Mouse (Mus musculus): ENCODE measurements around the gene Slc8b1. TPM values are rescaled to one million over a fixed set of nuclear protein-coding genes. Genes with fewer than 3 reads are reported as not detected.

Slc8b1 gene
- total and polyA plus RNA-seq, 3 experiments, result 2.7 to 5.9 TPM; not detected in 1

- H3K27me3 ChIP-seq (ENCODE audit: control insufficient read depth in 1 of 2, insufficient read depth in 2 of 2, low read length in 2 of 2), result no peaks in the 10 kb centered on the region
- no peak overlapping the region for H3K4me3 ChIP-seq (ENCODE audit: control insufficient read depth in 1 of 2, insufficient read depth in 1 of 2, low read depth in 2 of 2, low read length in 2 of 2)
- no peaks in the 10 kb centered on the region for H3K4me1 ChIP-seq (ENCODE audit: control insufficient read depth in 1 of 2, insufficient read depth in 2 of 2, low read length in 2 of 2)
- no peaks in the 10 kb centered on the region for H3K9me3 ChIP-seq (replicated peaks; ENCODE audit: insufficient read depth, low read length)
- no peaks in the 10 kb centered on the region; a peak in 1 of 4 replicates for H3K36me3 ChIP-seq (ENCODE audit: control insufficient read depth in 1 of 2, insufficient read depth in 2 of 2, low read length in 2 of 2)
- no peak overlapping the region for H3K27ac ChIP-seq (ENCODE audit: control insufficient read depth, low read depth, low read length)
- H3K9ac ChIP-seq (ENCODE audit: control insufficient read depth, low read depth, low read length, poor library complexity, severe bottlenecking), result no peak overlapping the region
- DNase-seq (ENCODE audit: low read depth, low spot score), result no peak
- H3K79me2 ChIP-seq (ENCODE audit: control insufficient read depth, insufficient read depth, low read length, poor library complexity), result no peaks in the 10 kb centered on the region
- no peak for TF ChIP-seq MYB (IDR thresholded peaks at IDR 0.05; ENCODE audit: low read depth, low read length)
- no peak for TF ChIP-seq NELFE (IDR thresholded peaks at IDR 0.05; ENCODE audit: low read depth, low read length)
- no peak for TF ChIP-seq UBTF (IDR thresholded peaks at IDR 0.05; ENCODE audit: borderline replicate concordance, insufficient read depth, low read depth, low read length)
- no peak for TF ChIP-seq RAD21 (IDR thresholded peaks at IDR 0.05; ENCODE audit: low read depth, low read length)
- TF ChIP-seq TBP (IDR thresholded peaks at IDR 0.05; ENCODE audit: low read depth, low read length), result no peak
- TF ChIP-seq GABPA (IDR thresholded peaks at IDR 0.05; ENCODE audit: low read depth, low read length), result no peak
- no peak for TF ChIP-seq MYC (IDR thresholded peaks at IDR 0.05; ENCODE audit: low read depth, low read length)
- no peak for TF ChIP-seq SIN3A (IDR thresholded peaks at IDR 0.05; ENCODE audit: low read length)
- TF ChIP-seq ZNF384 (IDR thresholded peaks at IDR 0.05; ENCODE audit: low read depth, low read length), result no peak
- TF ChIP-seq ZKSCAN1 (IDR thresholded peaks at IDR 0.05; ENCODE audit: low read depth, low read length), result no peak
- TF ChIP-seq JUND (IDR thresholded peaks at IDR 0.05; ENCODE audit: low read depth, low read length), result no peak
- TF ChIP-seq MAX (IDR thresholded peaks at IDR 0.05; ENCODE audit: low read length), result no peak
- no peak for TF ChIP-seq ELF1 (IDR thresholded peaks at IDR 0.05; ENCODE audit: low read depth, low read length)
Measured at GRCm38 (mm10) chr5:120495703-120496226, 15.2 kb upstream of the Slc8b1 start.

DNA sequence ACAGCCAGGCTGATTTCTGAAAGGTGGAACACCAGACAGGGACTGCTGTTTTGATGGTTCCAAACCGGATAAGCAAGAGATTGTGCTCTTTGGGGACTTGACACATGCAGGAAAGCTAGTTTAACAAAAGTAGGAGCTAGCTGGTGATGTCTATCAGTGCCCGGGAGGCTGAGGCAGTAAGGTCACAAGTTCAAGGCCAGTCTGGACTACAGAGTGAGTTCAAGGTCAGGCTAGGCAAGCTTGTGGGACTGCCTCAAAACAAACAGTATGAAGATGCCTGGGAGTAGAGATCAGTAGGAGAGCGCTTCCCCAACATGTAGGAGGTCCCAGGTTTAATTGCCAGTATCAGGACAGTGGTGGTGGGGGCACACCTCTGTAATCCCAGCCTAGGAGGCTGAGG is 13.9 kb upstream of the Slc8b1 start:
- H3K27me3 ChIP-seq (ENCODE audit: control insufficient read depth in 1 of 2, insufficient read depth in 2 of 2, low read length in 2 of 2), result no peaks in the 10 kb centered on the region
- no peak for TF ChIP-seq ZC3H11A (IDR thresholded peaks at IDR 0.05; ENCODE audit: low read depth, low read length)
- H3K4me3 ChIP-seq (ENCODE audit: control insufficient read depth in 1 of 2, insufficient read depth in 1 of 2, low read depth in 2 of 2, low read length in 2 of 2), result no peak overlapping the region
- peaks cover 0 to 1% of the 10 kb centered on the region in 2 experiments; a peak in 2 of 4 replicates for H3K4me1 ChIP-seq (ENCODE audit: control insufficient read depth in 1 of 2, insufficient read depth in 2 of 2, low read length in 2 of 2)
- no peaks in the 10 kb centered on the region for H3K9me3 ChIP-seq (replicated peaks; ENCODE audit: insufficient read depth, low read length)
- no peak overlapping the region for H3K27ac ChIP-seq (ENCODE audit: control insufficient read depth, low read depth, low read length)
- no peak for DNase-seq (ENCODE audit: low read depth, low spot score)
- H3K79me2 ChIP-seq (ENCODE audit: control insufficient read depth, insufficient read depth, low read length, poor library complexity), result peaks cover 1% of the 10 kb centered on the region; the same call in 1 of the 2 replicates
- no peak overlapping the region for H3K9ac ChIP-seq (ENCODE audit: control insufficient read depth, low read depth, low read length, poor library complexity, severe bottlenecking)
- H3K36me3 ChIP-seq (ENCODE audit: control insufficient read depth in 1 of 2, insufficient read depth in 2 of 2, low read length in 2 of 2), result no peaks in the 10 kb centered on the region; a peak in 1 of 4 replicates

DNA sequence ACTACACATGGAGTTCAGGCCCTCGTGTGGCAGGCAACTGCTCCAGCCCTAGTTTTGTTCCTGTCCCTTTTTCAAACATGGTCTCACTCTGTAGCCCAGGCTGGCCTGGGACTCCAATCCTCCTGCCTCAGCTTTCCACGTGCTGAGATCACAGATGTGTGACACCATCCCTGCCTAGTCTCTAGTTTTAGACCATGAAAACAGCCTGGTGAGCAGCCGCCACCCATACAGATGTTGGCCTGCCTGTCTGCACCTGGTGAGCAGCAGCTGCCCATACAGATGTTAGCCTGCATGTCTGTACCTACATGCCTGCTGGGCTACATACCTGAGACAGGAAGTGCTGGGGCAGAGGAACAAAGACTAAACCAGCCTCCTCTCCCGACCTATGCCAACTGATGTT is 11.8 kb upstream of the Slc8b1 start:
- Histone ChIP-seq H3K4me3 (ENCODE audit: control insufficient read depth in 1 of 2, insufficient read depth in 1 of 2, low read depth in 2 of 2, low read length in 2 of 2) (no peak overlapping the region), H3K27me3 (ENCODE audit: control insufficient read depth in 1 of 2, insufficient read depth in 2 of 2, low read length in 2 of 2) (no peaks in the 10 kb centered on the region), H3K4me1 (ENCODE audit: control insufficient read depth in 1 of 2, insufficient read depth in 2 of 2, low read length in 2 of 2) (peaks cover 0 to 7% of the 10 kb centered on the region in 2 experiments; a peak in 3 of 4 replicates), H3K27ac (ENCODE audit: control insufficient read depth, low read depth, low read length) (no peak overlapping the region), H3K79me2 (ENCODE audit: control insufficient read depth, insufficient read depth, low read length, poor library complexity) (peaks cover 13% of the 10 kb centered on the region), H3K9me3 (replicated peaks; ENCODE audit: insufficient read depth, low read length) (no peaks in the 10 kb centered on the region), H3K9ac (ENCODE audit: control insufficient read depth, low read depth, low read length, poor library complexity, severe bottlenecking) (no peak overlapping the region), H3K36me3 (ENCODE audit: control insufficient read depth in 1 of 2, insufficient read depth in 2 of 2, low read length in 2 of 2) (peaks cover 0 to 4% of the 10 kb centered on the region in 2 experiments; a peak in 2 of 4 replicates)
- DNase-seq (ENCODE audit: low read depth, low spot score), result no peak
- TF ChIP-seq POLR2A (IDR thresholded peaks at IDR 0.05; ENCODE audit: control insufficient read depth in 1 of 2, insufficient read depth in 1 of 2, low read depth in 1 of 2, low read length in 2 of 2, poor library complexity in 1 of 2) (no peak), SMC3 (IDR thresholded peaks at IDR 0.05; ENCODE audit: low read depth, low read length) (no peak), MAFK (IDR thresholded peaks at IDR 0.05; ENCODE audit: borderline replicate concordance, low read depth, low read length) (no peak), GATA1 (IDR thresholded peaks at IDR 0.05; ENCODE audit: low read depth, low read length) (no peak), ZC3H11A (IDR thresholded peaks at IDR 0.05; ENCODE audit: low read depth, low read length) (no peak), MXI1 (IDR thresholded peaks at IDR 0.05; ENCODE audit: low read depth, low read length) (no peak), GABPA (IDR thresholded peaks at IDR 0.05; ENCODE audit: low read depth, low read length) (no peak)
